Mouse (Mus musculus) thymus, postnatal 4 days (tissue): ENCODE results near the gene Atp8a2.
"Not testable (repeated sequence)": the region's sequence is repeated elsewhere in the genome, so short reads cannot be mapped to it uniquely, and the experiment has no call there.

Experiments used
- DNase-seq: peaks from one replicate; pipeline ENCODE4 v3.0.0; 2021

The Atp8a2 gene

DNA sequence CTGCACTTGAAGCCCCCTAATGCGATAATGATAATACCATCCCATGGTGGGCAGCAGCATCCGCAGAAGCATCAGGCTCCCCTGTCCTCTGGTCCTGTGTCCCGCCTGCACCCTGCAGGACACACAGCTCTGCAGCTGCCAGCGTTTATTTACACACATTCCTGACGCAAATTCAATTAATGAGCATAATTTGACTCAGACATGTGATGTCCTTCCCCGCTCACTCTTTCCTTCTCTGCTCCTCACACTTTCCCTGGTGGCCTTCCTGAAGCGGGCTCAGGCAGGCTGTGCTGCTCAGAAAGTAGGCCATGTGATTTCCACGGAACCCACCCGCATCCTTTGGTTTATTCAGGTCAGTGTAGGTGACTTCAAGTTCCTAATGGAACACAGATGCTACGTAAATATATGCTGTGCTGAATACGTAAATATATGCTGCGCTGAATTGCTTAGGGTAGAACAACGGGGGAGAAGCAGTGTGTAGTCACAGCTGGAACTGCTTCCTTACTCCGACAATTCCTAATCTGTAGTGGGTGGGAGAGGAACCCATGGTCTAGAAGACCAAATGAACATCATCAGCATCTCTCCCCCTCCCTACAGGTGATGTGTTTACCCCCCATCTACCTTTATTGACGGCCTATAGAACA, 437.7 kb downstream of the Atp8a2 start:
- DNase-seq: no peak

DNA sequence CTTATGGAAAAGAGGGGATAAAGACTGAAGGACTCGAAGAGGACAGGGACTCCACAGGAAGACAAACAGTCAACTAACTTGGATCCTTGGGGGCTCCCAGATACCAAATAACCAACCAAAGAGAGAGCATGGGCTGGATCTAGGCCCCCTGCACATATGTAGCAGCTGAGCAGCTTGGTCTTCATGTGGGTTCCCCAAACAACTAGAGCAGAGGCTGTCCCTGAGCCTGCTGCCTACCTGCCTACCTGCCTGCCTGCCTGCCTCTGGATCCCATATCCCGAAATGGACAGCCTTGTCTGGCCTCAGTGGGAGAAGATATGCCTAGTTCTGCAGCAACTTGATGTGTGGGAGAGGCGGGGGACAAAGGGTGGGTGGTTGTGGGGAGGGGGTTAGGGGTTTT, 444.6 kb downstream of the Atp8a2 start:
- DNase-seq: no peak

DNA sequence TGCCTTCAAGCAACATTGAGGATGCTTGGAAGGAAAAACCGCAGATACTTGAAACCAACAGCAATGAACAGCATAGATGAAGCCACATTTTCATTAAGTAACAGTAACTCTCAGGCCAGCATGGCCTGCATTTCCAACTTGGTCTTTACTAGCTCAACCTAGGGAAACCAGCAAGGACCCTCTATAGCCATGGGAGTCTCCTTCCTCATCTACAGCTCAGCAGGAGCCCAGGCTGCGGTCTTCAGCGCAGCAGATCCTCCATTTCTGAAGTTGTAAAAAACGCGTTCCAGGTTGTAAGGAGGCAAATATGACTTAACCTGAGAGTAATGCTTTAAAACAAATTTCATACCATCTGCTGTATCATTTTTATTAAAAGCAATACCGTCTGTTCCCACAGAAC, 447.0 kb downstream of the Atp8a2 start:
- DNase-seq: no peak

DNA sequence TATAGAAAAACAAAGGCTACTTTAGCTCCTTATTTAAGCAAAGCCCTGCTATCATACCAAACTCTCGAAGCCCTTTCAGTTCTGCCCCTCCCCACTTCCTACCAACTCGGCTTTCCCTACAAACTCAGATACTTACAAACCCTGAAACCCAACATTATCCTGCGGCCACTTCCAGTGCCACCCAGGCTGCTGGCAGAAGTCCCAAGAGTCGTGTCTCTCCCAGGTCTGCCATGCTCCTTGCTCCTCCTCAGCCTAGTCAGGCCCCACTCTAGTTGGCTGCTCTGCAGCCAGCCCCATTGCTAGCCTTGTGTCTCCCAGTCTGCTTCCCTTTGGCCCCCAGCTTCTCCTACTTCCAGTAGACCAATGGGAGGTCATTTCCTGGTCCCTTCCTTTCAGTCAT, 451.3 kb downstream of the Atp8a2 start:
- no peak for DNase-seq

DNA sequence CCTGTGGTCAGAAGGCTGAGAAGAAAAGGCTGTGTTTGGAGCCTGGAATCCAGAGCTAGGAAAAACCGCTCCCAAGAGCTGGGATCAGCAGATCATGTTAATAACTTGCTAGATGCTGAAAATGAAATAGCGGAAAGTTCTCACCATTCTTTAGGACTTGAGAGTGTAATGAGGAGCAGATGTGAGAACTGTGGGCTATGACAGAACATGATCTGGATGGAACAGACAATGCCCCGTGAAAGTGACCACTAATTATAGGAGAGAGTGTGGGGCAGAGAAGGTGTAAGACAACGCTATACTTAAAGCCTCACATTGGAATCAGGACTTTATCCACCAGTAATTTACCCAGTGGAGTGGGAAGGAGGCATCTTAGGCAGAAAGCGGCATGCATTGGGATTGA, 455.2 kb downstream of the Atp8a2 start:
- no peak for DNase-seq

DNA sequence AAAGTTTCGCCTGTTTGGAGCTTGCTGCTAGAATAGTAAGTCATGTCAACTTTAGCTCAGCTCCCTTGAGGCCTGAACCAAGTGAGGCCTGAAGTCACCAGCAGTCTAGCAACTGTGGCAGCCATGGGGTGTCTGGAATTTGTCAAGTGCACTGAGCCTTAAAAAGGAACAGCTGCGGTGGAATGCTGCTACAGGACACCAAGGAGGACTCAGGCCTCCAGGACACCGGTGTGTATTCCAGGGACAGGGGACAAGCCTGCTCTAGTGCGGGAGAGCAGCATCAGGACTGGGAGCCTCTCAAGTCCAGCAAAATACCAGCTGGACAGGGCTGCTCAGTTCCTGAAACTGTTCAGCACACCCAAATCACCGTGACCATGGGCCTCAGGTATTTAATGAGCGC, 457.5 kb downstream of the Atp8a2 start:
- DNase-seq: no peak

DNA sequence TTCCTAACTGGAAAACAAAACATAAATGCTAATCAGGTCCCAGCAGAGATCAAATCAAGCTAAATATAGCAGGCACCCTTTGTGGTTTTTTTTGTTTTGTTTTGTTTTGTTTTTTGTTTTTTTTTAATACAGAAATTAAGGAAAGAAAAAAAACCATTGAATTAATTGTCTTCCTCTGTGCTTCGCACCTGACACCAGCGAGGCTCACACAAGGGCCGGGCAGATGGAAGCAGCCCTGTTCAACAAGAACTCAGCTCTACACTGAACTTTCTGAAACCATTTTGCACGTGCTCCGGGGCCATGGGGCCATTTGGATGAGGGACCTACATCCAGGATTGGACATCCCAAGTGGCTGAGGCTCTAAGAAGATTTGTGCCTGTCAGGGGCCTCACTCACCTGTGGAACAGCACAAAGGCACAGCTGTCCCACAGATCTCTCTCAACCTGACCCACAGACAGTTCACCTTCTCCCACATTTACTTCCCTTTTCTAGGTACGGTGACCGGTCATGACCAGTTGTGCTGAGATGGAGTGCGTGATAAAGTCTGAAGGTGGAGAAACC, 459.2 kb downstream of the Atp8a2 start:
- no peak for DNase-seq

DNA sequence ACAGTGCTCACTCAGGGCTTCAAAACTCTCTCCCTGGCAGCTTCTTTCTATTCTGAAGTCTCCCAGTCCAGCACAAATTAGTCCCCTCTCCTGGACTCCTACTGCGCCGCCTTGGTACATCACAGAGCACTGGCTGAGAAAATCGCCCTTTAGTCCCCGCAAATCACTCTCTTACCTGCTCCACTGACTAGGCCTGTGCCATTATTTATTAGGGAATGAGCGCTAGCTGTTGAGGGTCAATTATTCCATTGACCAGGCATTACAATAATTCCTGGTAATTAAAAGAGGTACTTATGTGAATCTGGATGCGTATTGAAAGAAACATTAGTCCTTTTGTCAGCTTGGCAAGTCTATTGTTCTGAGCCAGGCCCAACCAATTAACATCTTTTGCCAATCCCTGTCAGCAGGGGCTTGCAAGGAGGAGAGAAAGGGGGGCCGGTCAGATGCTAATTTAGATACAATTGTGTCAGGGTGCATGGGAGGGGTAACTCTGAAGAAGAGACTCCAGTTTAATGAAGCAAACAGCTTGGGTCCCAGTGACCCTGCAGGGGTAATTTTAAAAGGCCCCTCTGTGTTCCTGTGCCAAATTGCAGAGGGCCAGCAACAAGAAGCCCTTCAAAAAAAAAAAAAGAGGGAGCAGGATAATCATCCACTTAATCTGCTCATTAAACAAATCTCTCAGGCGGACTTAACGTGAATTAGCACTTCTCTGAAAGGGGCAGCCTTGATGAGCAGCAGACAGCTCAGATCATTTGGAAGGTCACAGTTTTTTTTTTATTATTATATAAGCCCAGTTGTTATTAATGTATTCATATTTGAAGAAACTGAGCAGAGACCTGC, 459.9 kb downstream of the Atp8a2 start:
- no peak for DNase-seq

DNA sequence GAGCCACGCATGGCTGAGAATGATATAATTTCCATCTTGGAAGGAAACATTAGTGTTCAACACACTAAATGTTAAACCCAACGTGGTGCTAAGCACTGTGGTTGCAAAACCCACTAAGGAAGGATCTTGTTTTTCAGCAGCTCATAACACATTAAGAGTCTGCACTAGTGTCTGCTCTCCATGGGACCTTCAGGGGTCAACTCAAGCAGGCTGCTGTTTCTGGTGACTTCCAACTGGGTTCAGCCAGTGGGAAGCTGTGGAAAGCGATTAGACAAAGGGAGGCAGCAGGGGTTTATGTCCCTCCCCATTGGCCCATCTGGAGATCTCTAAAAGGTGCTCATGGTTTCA, 467.0 kb downstream of the Atp8a2 start:
- no peak for DNase-seq

DNA sequence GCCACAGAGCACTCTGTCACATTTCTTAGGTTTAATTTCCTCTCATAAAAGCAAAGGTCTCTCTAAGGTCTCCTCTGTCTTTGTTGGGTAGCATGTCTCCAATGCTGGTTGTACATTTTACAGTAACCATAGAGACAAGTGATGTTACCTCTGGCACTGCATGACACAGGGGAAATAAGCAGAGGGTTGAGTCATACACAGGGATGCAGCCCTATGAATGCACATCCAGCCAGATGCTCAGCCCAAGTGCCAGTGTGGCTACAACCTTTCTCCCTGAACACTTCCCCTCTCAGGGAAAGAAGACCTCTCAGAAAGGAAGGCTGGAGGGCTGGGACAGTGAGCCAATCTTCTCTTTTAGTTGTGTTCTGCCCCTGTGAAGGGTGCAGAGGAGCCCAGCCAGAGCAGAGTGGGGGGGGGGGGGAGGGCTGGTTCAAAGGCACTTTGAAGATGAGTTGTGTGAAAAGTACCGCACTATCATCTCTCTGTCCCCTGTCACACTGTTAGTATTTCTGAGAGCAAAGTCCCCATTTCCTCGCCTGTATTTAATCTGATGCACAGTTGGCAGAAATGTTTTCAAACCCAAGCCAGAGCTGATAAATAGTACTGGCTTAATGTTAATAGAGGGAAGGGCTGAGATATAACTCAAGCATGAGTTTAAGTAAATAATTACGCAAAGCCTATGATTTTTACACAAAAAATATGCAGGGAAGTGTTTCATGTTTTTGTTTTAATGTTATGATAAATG, 467.5 kb downstream of the Atp8a2 start:
- DNase-seq: no peak

DNA sequence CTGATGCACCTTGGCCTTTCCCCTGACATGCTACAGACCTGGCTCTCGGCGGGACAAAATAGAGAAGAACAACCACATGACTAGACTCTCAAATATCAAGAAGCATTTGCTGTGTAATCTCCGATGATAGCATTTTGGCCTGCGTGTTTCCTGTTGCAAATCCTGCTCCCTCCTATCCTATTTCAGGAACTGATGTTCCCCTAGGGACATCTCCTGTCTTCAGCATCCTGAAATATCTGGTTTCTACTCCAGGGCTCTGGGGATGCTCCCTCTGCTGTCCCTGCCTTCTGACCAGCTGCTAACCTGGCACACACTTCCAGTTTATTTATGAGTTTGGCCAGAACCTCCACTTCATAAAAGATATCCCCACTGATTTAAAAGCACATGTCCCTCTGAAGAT, 470.0 kb downstream of the Atp8a2 start:
- DNase-seq: no peak

DNA sequence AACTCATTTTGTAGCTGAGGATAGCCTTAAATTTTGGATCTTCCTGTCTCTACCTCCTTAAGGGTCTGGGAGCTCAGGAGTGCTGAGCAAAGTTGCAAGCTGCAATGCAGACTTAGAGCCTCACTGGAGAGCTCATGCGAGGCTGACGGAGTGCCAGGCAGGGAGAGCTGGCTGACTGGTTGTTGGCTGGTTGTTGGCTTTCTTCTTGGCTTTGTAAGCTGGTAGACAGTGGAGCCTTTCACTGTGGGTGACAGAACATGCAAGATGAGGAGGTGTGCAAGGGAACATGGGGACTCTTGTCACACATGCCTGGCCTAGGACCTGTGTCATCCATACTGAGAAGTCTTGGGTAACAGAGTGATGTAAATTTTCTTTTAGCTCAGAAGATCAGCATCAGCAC, 473.8 kb downstream of the Atp8a2 start:
- no peak for DNase-seq

DNA sequence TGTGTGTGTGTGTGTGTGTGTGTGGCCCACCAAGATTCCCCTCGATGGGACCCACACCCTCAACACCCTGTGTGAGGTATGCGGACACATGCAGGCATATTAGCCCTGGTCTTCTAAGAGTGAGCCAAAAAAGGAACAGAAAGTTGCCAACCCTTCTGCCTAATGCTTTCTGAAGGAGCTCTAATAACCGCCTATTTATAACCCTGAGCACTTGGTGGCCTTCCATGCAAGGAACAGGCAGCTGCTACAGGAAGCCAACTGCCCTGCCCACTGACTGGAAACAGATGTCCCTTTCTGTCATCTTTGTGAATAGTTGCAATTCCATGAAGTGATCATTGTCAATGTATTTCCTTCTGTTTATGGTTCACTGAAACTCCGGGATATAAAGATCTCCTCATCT, 475.0 kb downstream of the Atp8a2 start:
- no peak for DNase-seq

DNA sequence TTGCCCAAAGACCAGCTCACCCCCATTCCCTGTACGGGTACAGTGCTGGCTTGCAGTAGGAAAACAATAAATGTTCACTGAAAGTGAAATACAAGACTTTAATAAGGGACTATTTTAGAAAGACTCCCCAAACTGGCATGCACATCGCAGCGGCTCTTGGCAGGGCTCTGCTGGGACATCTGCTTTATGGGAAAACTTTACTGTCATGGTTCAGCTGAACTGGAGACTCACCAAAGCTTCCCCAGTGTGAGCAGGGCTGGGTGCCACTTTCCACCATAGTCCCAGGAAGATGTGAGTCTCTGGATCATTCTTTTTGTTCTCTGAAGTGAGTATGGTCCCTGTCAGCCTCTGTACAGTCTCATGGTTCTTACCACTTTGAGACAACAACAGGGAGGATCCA, 475.6 kb downstream of the Atp8a2 start:
- no peak for DNase-seq

DNA sequence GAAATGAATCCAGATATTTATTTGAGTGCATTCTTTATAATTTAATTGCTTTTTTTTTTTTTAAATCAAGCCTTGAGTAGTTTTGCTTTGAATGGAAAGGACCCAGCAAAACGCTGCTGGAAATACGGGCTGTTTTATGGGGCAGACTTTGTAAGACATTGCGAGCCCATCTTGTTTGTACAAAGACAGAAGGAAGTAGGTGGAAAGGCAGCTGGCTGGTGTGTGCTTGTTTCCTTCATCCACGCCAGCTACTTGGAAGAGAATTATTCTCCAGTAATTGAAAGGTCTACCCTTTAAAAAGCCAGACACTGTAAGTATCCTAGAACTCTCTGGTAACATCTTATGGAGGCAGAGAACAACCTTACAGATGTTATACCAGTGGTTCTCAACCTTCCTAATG, 476.6 kb downstream of the Atp8a2 start:
- DNase-seq: no peak

DNA sequence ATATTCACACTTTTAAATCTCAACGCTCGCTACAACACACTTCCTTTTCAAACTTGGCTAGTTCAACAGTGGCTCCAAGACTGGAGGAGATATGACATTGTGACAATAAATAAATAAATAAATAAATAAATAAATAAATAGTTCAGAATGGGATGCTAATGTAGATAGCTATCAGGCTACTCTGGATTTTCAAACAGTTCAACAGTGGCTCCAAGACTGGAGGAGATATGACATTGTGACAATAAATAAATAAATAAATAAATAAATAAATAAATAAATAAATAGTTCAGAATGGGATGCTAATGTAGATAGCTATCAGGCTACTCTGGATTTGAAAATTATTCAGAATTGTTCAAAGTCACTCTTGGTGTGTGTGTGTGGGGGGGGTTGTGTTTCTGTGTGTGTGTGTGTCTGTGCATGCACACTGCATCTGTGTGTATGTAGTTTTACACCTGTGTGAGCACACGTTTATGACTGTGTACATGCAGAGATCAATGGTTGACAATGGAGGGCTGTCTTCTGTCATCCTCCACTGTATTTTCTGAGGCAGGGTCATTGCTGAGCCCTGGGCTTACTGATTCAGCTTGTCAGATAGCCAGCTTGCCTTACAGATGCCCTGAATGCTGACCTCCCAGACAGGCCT, 480.4 kb downstream of the Atp8a2 start:
- not testable (repeated sequence) for DNase-seq

DNA sequence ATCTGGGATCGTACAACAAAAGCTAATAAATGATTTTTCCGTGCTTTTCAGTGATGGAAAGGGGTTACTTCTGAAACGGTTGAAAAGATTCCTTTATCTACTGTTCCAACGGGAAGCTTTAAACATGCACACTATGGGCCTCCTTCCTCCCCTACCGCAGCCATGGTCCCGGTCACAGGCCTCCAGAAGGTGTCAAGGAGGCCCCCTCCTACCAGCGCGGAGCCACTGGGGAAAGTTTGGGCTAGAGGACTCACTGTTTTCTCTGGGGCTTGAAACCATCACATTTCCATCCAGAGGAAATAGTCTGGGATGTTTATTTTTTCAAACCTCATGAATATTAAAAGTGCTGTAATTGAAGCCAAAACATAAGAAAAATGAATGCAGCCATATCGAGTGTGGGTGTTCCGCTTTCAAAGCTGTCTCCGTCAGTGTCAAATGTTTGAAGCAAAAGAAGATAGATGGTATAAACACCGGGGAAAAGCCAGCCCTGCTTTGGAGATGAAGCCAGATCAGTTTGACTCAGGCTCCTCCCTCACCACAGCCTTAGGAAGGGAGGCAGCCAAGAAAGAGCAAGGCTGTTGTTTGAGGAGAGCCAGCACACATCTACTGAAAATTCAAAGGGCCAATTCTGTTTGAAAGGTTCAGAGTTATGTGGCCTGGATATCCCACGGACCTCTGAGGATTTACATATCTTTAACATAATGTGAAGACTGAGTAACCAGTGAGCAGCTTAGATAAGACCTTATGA, 481.1 kb downstream of the Atp8a2 start:
- no peak for DNase-seq

DNA sequence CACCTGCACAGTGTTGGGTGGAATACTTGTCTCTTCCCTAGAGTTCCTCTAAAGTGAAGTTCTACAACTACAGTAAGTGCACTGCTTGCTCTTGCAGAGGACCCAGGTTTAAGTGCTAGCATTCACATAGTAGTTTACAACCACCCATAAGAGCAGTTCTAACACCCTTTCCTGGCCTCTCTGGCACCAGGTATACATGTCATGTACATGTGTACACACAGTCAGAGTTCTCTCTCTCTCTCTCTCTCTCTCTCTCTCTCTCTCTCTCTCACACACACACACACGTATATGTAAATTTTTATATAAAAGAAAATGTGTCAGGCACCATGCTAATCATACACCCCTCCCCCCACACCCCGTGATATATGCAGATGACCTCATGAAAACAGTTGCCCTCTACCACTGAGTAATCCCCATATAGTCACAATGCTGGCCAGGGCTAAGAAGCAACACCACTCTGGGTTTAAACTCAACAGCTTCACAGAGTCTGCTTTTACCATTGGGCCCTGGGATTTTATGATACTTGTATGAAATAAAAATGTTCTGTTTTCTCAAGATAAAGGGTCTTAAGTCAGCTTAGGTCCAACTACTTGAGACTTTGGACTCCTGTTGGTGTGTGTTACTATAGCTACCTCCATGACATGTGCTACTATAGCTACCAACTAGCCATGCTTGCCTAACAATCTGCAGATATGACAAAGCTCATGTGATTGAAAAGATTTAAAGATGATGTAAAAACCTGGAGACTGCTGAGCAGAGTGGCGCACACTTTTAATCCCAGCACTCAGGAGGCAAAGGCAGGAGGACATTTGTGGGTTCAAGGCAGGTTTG, 487.3 kb downstream of the Atp8a2 start:
- no peak for DNase-seq

DNA sequence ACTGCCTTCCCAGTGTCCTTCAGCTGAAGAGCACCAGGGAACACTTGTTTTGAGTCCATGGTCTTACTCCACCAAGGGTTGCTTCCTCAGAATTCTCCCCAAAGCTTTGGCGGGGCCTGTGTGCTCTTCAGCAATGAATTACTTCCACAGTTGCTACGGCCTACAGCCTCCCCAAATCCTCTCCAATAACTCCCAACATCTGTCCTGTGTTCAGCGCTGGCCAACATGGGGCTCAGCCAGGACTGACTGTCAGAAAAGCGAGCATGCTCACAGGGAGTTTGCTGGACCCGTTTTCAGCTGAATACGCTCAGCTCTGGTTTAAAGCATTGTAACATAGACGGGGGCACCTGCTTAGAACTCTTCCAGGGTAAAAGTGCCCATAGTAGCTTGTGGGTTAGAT, 489.0 kb downstream of the Atp8a2 start:
- DNase-seq: no peak

DNA sequence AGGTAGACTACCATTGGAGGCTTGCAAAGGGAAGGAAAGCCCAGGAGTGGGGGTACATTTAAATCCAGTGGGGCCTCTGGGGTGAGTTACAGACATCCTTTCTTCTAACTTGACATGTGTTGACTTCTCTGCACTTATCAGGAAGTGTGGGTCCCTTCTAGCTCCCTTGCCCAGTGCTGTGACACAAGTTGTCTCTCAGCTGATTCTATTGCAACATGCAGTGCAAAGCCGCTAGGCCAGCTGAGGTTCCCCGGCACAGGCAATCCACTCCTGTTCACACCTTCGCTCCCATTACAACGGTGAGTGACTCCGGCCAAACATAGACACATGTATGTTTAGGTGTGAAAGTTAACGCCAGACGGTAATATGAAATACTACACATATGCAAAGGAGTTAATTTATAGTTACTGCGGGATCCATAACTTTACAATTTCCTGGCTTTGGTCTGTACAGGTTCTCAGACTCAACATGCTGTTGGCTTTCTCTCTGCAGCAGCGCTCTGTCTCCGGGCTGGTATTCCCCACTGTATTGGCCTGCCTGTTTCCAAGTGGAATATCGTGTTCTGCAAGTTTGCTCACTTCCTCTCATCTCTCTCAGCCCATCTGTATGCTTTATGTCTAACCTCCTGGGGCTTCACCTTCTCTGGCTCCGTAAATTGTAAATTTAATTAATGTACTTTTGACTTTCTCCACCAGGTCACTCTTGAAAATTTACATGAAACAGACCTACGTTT, 491.5 kb downstream of the Atp8a2 start:
- DNase-seq: no peak

DNA sequence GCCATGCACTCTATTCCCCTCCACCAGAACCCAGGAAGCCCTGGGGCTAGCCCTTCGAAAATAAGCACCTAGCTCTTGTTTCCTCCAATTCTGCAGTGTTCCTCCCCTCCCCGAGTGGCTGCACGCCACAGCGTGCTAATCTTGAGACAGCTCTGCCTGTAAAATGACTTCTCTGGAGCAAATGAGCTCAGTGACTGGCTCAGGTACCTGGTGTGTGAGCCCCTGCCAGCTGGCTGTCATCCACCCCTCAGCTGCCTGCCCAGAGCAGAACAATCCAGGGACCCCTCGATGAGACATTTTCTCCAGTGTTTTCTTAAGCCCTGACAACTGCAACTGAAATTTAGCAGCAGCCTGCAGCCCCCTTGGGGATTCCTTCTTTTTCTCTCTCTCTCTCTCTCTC, 495.5 kb downstream of the Atp8a2 start:
- no peak for DNase-seq
